Comparison of ENCODE assay signal across 8 mouse cellular contexts in genomic region chr15:103284066-103284465, GRCm38 (mm10). TPM values are rescaled to one million over a fixed set of nuclear protein-coding genes. Genes with fewer than 3 reads are reported as not detected.
DNase-seq lines count a peak whose midpoint lies in the region; ATAC-seq and TF ChIP-seq lines count a peak whose summit lies in the region.

No protein-coding gene starts in this region.

- no peak overlapping the region for H3K4me3 ChIP-seq in liver, embryonic 12.5 days
- H3K4me3 ChIP-seq in spleen, adult 2 months (ENCODE audit: extremely low read depth, insufficient read depth, insufficient read length): no peak overlapping the region

- peaks cover 51% of the 10 kb centered on the region for H3K4me1 ChIP-seq in liver, embryonic 12.5 days
- no peaks in the 10 kb centered on the region; the same call in 1 of the 2 replicates for H3K4me1 ChIP-seq in spleen, adult 2 months (ENCODE audit: control insufficient read depth, insufficient read depth, insufficient read length)

- H3K27ac ChIP-seq in liver, embryonic 12.5 days: no peak overlapping the region
- H3K27ac ChIP-seq in spleen, adult 2 months (ENCODE audit: insufficient read depth, low read length): no peak overlapping the region

- DNase-seq in cerebellum, adult 8-10 months: peak; percentile 33
- peak; percentile 67 for DNase-seq in liver
- DNase-seq in adrenal gland, postnatal 14 days: peak; percentile 70
- DNase-seq in kidney, postnatal 14 days: peak; percentile 60
- DNase-seq in spleen, adult 2 months (ENCODE audit: low read depth in 1 of 2, low spot score in 2 of 2): peak in 1 of 2 experiments; percentile 29
- DNase-seq in frontal cortex, postnatal 10 days (ENCODE audit: low spot score in 2 of 2): no peak

- peaks cover 58% of the 10 kb centered on the region for H3K36me3 ChIP-seq in liver, embryonic 12.5 days
- H3K36me3 ChIP-seq in spleen, adult 2 months (ENCODE audit: control insufficient read depth, insufficient read depth, low read length): no peaks in the 10 kb centered on the region

- no peak for TF ChIP-seq POLR2A in spleen, adult 2 months (IDR thresholded peaks at IDR 0.05; ENCODE audit: low read depth, low read length)

- no peak overlapping the region for H3K4me2 ChIP-seq in liver, embryonic 12.5 days

- no peaks in the 10 kb centered on the region for H3K27me3 ChIP-seq in liver, embryonic 12.5 days (replicated peaks)
- no peaks in the 10 kb centered on the region for H3K27me3 ChIP-seq in spleen, adult 2 months (ENCODE audit: control insufficient read depth, insufficient read depth, low read length)

- 73% methylated on average over 3 of the region's 3 CpGs for WGBS in liver, embryonic 12.5 days (ENCODE audit: insufficient replicate concordance)
- 72% methylated on average over 3 of the region's 3 CpGs for WGBS in spleen, adult 2 months

- no peaks in the 10 kb centered on the region for H3K9me3 ChIP-seq in liver, embryonic 12.5 days (replicated peaks)

- ATAC-seq in cerebellum, adult (ENCODE audit: insufficient number of reproducible peaks, low FRiP score, low TSS enrichment): no peak
- no peak for ATAC-seq in liver, embryonic 12.5 days

- no peak overlapping the region for H3K9ac ChIP-seq in liver, embryonic 12.5 days

- peak; percentile 37; the same call in 1 of the 2 replicates for TF ChIP-seq CTCF in spleen, adult 2 months (IDR thresholded peaks at IDR 0.05; ENCODE audit: extremely low read depth, insufficient read depth, insufficient read length, insufficient replicate concordance)

RNA-seq across cellular contexts. Expression of gene Copz1, which starts 11.6 kb away (rescaled TPM):
- polyA plus RNA-seq in liver, embryonic 12.5 days (2016; fragmentation: Nextera tagmentation; extraction: Ambion mirVana): 246 and 250 TPM in 2 replicates
- 118 and 125 TPM in 2 replicates for total RNA-seq in adrenal gland, postnatal 14 days (2021)
- polyA plus RNA-seq in spleen, adult 2 months (2012; rRNA removed): 43.2 and 46.8 TPM in 2 replicates

RNA-seq across cellular contexts. Expression of gene Nfe2, which starts 25.9 kb away (rescaled TPM):
- polyA plus RNA-seq in liver, embryonic 12.5 days (2016; fragmentation: Nextera tagmentation; extraction: Ambion mirVana): 168 TPM in 2 replicates
- total RNA-seq in adrenal gland, postnatal 14 days (2021): 1.0 and 4.7 TPM in 2 replicates
- 56.5 and 80.1 TPM in 2 replicates for polyA plus RNA-seq in spleen, adult 2 months (2012; rRNA removed)

RNA-seq across cellular contexts. Expression of gene Gpr84, which starts 26.3 kb away (rescaled TPM):
- 0.75 and 0.78 TPM in 2 replicates for polyA plus RNA-seq in liver, embryonic 12.5 days (2016; fragmentation: Nextera tagmentation; extraction: Ambion mirVana)
- total RNA-seq in adrenal gland, postnatal 14 days (2021): not detected in 2 replicates
- polyA plus RNA-seq in spleen, adult 2 months (2012; rRNA removed): 0.33 and 0.49 TPM in 2 replicates

RNA-seq across cellular contexts. Expression of gene Hnrnpa1, which starts 43.8 kb away (rescaled TPM):
- polyA plus RNA-seq in liver, embryonic 12.5 days (2016; fragmentation: Nextera tagmentation; extraction: Ambion mirVana): 584 and 591 TPM in 2 replicates
- total RNA-seq in adrenal gland, postnatal 14 days (2021): 273 and 322 TPM in 2 replicates
- polyA plus RNA-seq in spleen, adult 2 months (2012; rRNA removed): 62.6 and 65.2 TPM in 2 replicates

RNA-seq across cellular contexts. Expression of gene Cbx5, which starts 44.5 kb away (rescaled TPM):
- 84.2 and 84.5 TPM in 2 replicates for polyA plus RNA-seq in liver, embryonic 12.5 days (2016; fragmentation: Nextera tagmentation; extraction: Ambion mirVana)
- total RNA-seq in adrenal gland, postnatal 14 days (2021): 73.0 and 73.8 TPM in 2 replicates
- 6.4 and 6.8 TPM in 2 replicates for polyA plus RNA-seq in spleen, adult 2 months (2012; rRNA removed)

Comparison
In these comparisons a context has a peak if more than half of its experiments do, and no peak if none do; other contexts are left out.
1. DNase-seq: peak in cerebellum, adult 8-10 months (single experiment), liver (single experiment), adrenal gland, postnatal 14 days (single experiment) and kidney, postnatal 14 days (single experiment); none in frontal cortex, postnatal 10 days (0 of 2).